Mouse (Mus musculus) liver, embryonic 12.5 days (tissue): ENCODE measurements at regions not wholly inside any gene's neighbourhood (a gene's known extent, or its start where the extent isn't known, plus 50 kb on each side); places are given as distances from the start of the nearest gene placed in this dataset.

ENCODE experiments used
- ATAC-seq: fragments of 200-750 bp; cut with Nextera tagmentation; 2 replicates; pipeline ENCODE4 v1.8.0; 2017; ENCODE audit warnings: moderate number of reproducible peaks, mild to moderate bottlenecking, moderate library complexity
- H3K27ac ChIP-seq: fragments of 300-500 bp; sonication (generic); 2 replicates; pipeline ENCODE4 v1.5.1; 2016; ENCODE audit warnings: mild to moderate bottlenecking
- H3K27me3 ChIP-seq: fragments of 300-500 bp; sonication (generic); replicated peaks from 2 replicates; pipeline ENCODE4 v1.6.1; 2016; ENCODE audit warnings: mild to moderate bottlenecking, moderate library complexity
- H3K36me3 ChIP-seq: fragments of 300-500 bp; sonication (generic); 2 replicates; pipeline ENCODE4 v1.6.1; 2016; ENCODE audit warnings: mild to moderate bottlenecking, moderate library complexity
- H3K4me1 ChIP-seq: fragments of 300-500 bp; sonication (generic); 2 replicates; pipeline ENCODE4 v1.6.1; 2016
- H3K4me2 ChIP-seq: fragments of 300-500 bp; sonication (generic); 2 replicates; pipeline ENCODE4 v1.6.1; 2016; ENCODE audit warnings: mild to moderate bottlenecking, moderate library complexity
- H3K4me3 ChIP-seq: fragments of 300-500 bp; sonication (generic); 2 replicates; pipeline ENCODE4 v1.5.1; 2016; ENCODE audit warnings: mild to moderate bottlenecking, moderate library complexity
- H3K9ac ChIP-seq: fragments of 300-500 bp; sonication (generic); 2 replicates; pipeline ENCODE4 v1.6.1; 2016; ENCODE audit warnings: mild to moderate bottlenecking, moderate library complexity
- H3K9me3 ChIP-seq: fragments of 300-500 bp; sonication (generic); replicated peaks from 2 replicates; pipeline ENCODE4 v1.6.1; 2016; ENCODE audit warnings: mild to moderate bottlenecking, moderate library complexity
- WGBS: fragments of 180-500 bp; shearing (Covaris S2); methylation state at CpG from one replicate; pipeline ENCODE4 v1.1.7; 2016; ENCODE audit not compliant: insufficient replicate concordance; 5-methylcytosine and 5-hydroxymethylcytosine counted together

- Histone ChIP-seq H3K36me3 (no peaks in the 10 kb centered on the region), H3K4me1 (peaks cover 55% of the 10 kb centered on the region), H3K9me3 (no peaks in the 10 kb centered on the region), H3K4me3 (no peak overlapping the region), H3K27me3 (no peaks in the 10 kb centered on the region), H3K27ac (no peak overlapping the region), H3K4me2 (no peak overlapping the region), H3K9ac (no peak overlapping the region)
- ATAC-seq: no peak
- 80% methylated on average over 5 of the region's 5 CpGs for WGBS
These were observed 57.8 kb downstream of the Ier5 start for GRCm38 (mm10) chr1:155041592-155041991.

- no peaks in the 10 kb centered on the region for H3K27me3 ChIP-seq
- H3K9ac ChIP-seq: no peak overlapping the region
- peak overlapping the region; percentile 92 for H3K27ac ChIP-seq
- H3K9me3 ChIP-seq: no peaks in the 10 kb centered on the region
- 67% methylated on average over 1 of the region's 1 CpGs for WGBS
- H3K4me2 ChIP-seq: no peak overlapping the region
- no peak for ATAC-seq
- H3K4me3 ChIP-seq: no peak overlapping the region
- no peaks in the 10 kb centered on the region for H3K36me3 ChIP-seq
- H3K4me1 ChIP-seq: peaks cover 61% of the 10 kb centered on the region
These were observed 58.5 kb downstream of the Ier5 start for GRCm38 (mm10) chr1:155040939-155041371.

GRCm38 (mm10) chr1:155040086-155040726 is 59.2 kb downstream of the Ier5 start:
- 7% methylated on average over 8 of the region's 9 CpGs for WGBS
- Histone ChIP-seq H3K9ac (peak overlapping the region; percentile 67), H3K27ac (peak overlapping the region; percentile 92), H3K4me2 (peak overlapping the region; percentile 63), H3K4me1 (peaks cover 69% of the 10 kb centered on the region), H3K36me3 (no peaks in the 10 kb centered on the region), H3K27me3 (no peaks in the 10 kb centered on the region), H3K4me3 (no peak overlapping the region), H3K9me3 (no peaks in the 10 kb centered on the region)
- ATAC-seq: peak; percentile 57

GRCm38 (mm10) chr1:155038631-155039625 is 60.5 kb downstream of the Ier5 start:
- Histone ChIP-seq H3K9ac (peak overlapping the region; percentile 67), H3K27me3 (no peaks in the 10 kb centered on the region), H3K4me2 (peak overlapping the region; percentile 63), H3K4me1 (peaks cover 75% of the 10 kb centered on the region), H3K4me3 (peak overlapping the region; percentile 18; the same call in 1 of the 2 replicates), H3K36me3 (no peaks in the 10 kb centered on the region), H3K9me3 (no peaks in the 10 kb centered on the region), H3K27ac (peak overlapping the region; percentile 92)
- WGBS: 14% methylated on average over 11 of the region's 11 CpGs
- peak; percentile 98 for ATAC-seq

GRCm38 (mm10) chr1:155037479-155037878 is 62.0 kb downstream of the Ier5 start:
- Histone ChIP-seq H3K4me1 (peaks cover 69% of the 10 kb centered on the region), H3K9me3 (no peaks in the 10 kb centered on the region), H3K4me3 (no peak overlapping the region), H3K27ac (0 out of 2 replicates have a peak overlapping the region, but pooled peaks have one; percentile 11), H3K9ac (no peak overlapping the region), H3K36me3 (no peaks in the 10 kb centered on the region), H3K27me3 (no peaks in the 10 kb centered on the region), H3K4me2 (no peak overlapping the region)
- 79% methylated on average over 3 of the region's 3 CpGs for WGBS
- ATAC-seq: no peak

GRCm38 (mm10) chr1:155030908-155031307 is 68.5 kb downstream of the Ier5 start:
- H3K4me3 ChIP-seq: no peak overlapping the region
- H3K9me3 ChIP-seq: no peaks in the 10 kb centered on the region
- 0 out of 2 replicates have a peak overlapping the region, but pooled peaks have one; percentile 22 for H3K9ac ChIP-seq
- no peaks in the 10 kb centered on the region for H3K36me3 ChIP-seq
- ATAC-seq: peak; percentile 82
- peak overlapping the region; percentile 44 for H3K4me2 ChIP-seq
- H3K27ac ChIP-seq: peak overlapping the region; percentile 76
- H3K27me3 ChIP-seq: no peaks in the 10 kb centered on the region
- 8% methylated on average over 9 of the region's 9 CpGs for WGBS
- H3K4me1 ChIP-seq: peaks cover 69% of the 10 kb centered on the region

GRCm38 (mm10) chr1:155029195-155029879 is 70.1 kb downstream of the Ier5 start:
- Histone ChIP-seq H3K36me3 (no peaks in the 10 kb centered on the region), H3K27me3 (peaks cover 9% of the 10 kb centered on the region), H3K9me3 (no peaks in the 10 kb centered on the region), H3K9ac (peak overlapping the region; percentile 52), H3K4me3 (peak overlapping the region; percentile 33), H3K27ac (peak overlapping the region; percentile 53), H3K4me1 (peaks cover 54% of the 10 kb centered on the region), H3K4me2 (peak overlapping the region; percentile 69)
- peak; percentile 43 for ATAC-seq
- 27% methylated on average over 17 of the region's 17 CpGs for WGBS

- Histone ChIP-seq H3K4me2 (peak overlapping the region; percentile 69), H3K9me3 (no peaks in the 10 kb centered on the region), H3K36me3 (no peaks in the 10 kb centered on the region), H3K27ac (peak overlapping the region; percentile 53), H3K27me3 (peaks cover 13% of the 10 kb centered on the region), H3K9ac (peak overlapping the region; percentile 52), H3K4me3 (peak overlapping the region; percentile 33), H3K4me1 (peaks cover 50% of the 10 kb centered on the region)
- no peak for ATAC-seq
- 12% methylated on average over 5 of the region's 5 CpGs for WGBS
These were observed 70.7 kb downstream of the Ier5 start for GRCm38 (mm10) chr1:155028735-155029134.

GRCm38 (mm10) chr1:155028147-155028546 is 71.3 kb downstream of the Ier5 start:
- H3K4me1 ChIP-seq: peaks cover 50% of the 10 kb centered on the region
- H3K27me3 ChIP-seq: peaks cover 13% of the 10 kb centered on the region
- H3K9me3 ChIP-seq: no peaks in the 10 kb centered on the region
- no peak overlapping the region for H3K4me3 ChIP-seq
- no peak for ATAC-seq
- 44% methylated on average over 6 of the region's 6 CpGs for WGBS
- H3K27ac ChIP-seq: peak overlapping the region; percentile 27; the same call in 1 of the 2 replicates
- H3K36me3 ChIP-seq: no peaks in the 10 kb centered on the region
- H3K4me2 ChIP-seq: peak overlapping the region; percentile 44; the same call in 1 of the 2 replicates
- no peak overlapping the region for H3K9ac ChIP-seq

- Histone ChIP-seq H3K4me3 (no peak overlapping the region), H3K4me2 (peak overlapping the region; percentile 44), H3K9me3 (no peaks in the 10 kb centered on the region), H3K27me3 (peaks cover 13% of the 10 kb centered on the region), H3K9ac (no peak overlapping the region), H3K27ac (no peak overlapping the region), H3K36me3 (no peaks in the 10 kb centered on the region), H3K4me1 (peaks cover 50% of the 10 kb centered on the region)
- WGBS: 23% methylated on average over 8 of the region's 8 CpGs
- ATAC-seq: peak; percentile 65
These were observed 71.9 kb downstream of the Ier5 start for GRCm38 (mm10) chr1:155027583-155027982.

- no peak overlapping the region for H3K4me3 ChIP-seq
- ATAC-seq: no peak
- H3K36me3 ChIP-seq: no peaks in the 10 kb centered on the region
- no peaks in the 10 kb centered on the region for H3K9me3 ChIP-seq
- H3K4me1 ChIP-seq: peaks cover 38% of the 10 kb centered on the region
- no peak overlapping the region for H3K27ac ChIP-seq
- no peak overlapping the region for H3K4me2 ChIP-seq
- 12% methylated on average over 5 of the region's 5 CpGs for WGBS
- peaks cover 13% of the 10 kb centered on the region for H3K27me3 ChIP-seq
- no peak overlapping the region for H3K9ac ChIP-seq
These were observed 73.5 kb downstream of the Ier5 start for GRCm38 (mm10) chr1:155025862-155026478.
